In the genomic region with DNA sequence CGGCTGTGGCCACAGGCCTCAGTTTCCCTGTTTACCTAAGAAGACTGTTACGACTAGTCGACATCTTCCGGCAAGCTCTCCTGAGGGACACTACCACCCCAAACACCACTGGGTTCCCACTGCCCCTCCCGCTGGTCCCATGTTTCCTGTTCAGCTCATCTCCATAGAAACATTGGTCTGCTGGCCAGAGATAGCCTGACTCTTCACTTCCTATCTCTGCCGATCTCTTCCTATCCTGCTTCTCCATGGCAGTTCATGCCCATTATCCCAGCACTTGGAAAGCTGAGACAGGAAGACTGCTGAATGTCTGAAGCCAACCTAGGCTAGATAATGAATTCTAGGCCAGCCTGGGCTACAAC, we compare ENCODE assay signal across 8 mouse cellular contexts. TPM values are rescaled to one million over a fixed set of nuclear protein-coding genes. Genes with fewer than 3 reads are reported as not detected.
DNase-seq lines count a peak whose midpoint lies in the region; ATAC-seq and TF ChIP-seq lines count a peak whose summit lies in the region.

No protein-coding gene starts in this region.

- no peak overlapping the region for H3K4me2 ChIP-seq in kidney, postnatal 0 days (ENCODE audit: low read length)
- H3K4me2 ChIP-seq in forebrain, embryonic 12.5 days, result no peak overlapping the region
- H3K4me2 ChIP-seq in limb, embryonic 15.5 days, result no peak overlapping the region
- H3K4me2 ChIP-seq in neural tube, embryonic 12.5 days (replicated peaks), result peak overlapping the region; percentile 7; the same call in 1 of the 2 replicates

- H3K9me3 ChIP-seq in kidney, postnatal 0 days (replicated peaks; ENCODE audit: low read length), result no peaks in the 10 kb centered on the region
- no peaks in the 10 kb centered on the region for H3K9me3 ChIP-seq in forebrain, embryonic 12.5 days
- no peaks in the 10 kb centered on the region for H3K9me3 ChIP-seq in limb, embryonic 15.5 days
- H3K9me3 ChIP-seq in neural tube, embryonic 12.5 days, result no peaks in the 10 kb centered on the region

- peaks cover 39% of the 10 kb centered on the region for H3K4me1 ChIP-seq in kidney, postnatal 0 days (replicated peaks; ENCODE audit: insufficient read depth, low read length)
- H3K4me1 ChIP-seq in forebrain, embryonic 12.5 days, result peaks cover 49% of the 10 kb centered on the region
- peaks cover 57% of the 10 kb centered on the region for H3K4me1 ChIP-seq in limb, embryonic 15.5 days
- H3K4me1 ChIP-seq in neural tube, embryonic 12.5 days, result peaks cover 59% of the 10 kb centered on the region

- no peak overlapping the region for H3K4me3 ChIP-seq in kidney, postnatal 0 days (replicated peaks; ENCODE audit: low read depth, low read length)
- no peak overlapping the region for H3K4me3 ChIP-seq in forebrain, embryonic 12.5 days (replicated peaks)
- H3K4me3 ChIP-seq in limb, embryonic 15.5 days, result no peak overlapping the region
- no peak overlapping the region for H3K4me3 ChIP-seq in neural tube, embryonic 12.5 days

- WGBS in kidney, postnatal 0 days, result 60% methylated on average over 6 of the region's 6 CpGs
- WGBS in forebrain, embryonic 12.5 days, result 83% methylated on average over 6 of the region's 6 CpGs
- WGBS in limb, embryonic 15.5 days, result 73% methylated on average over 6 of the region's 6 CpGs
- WGBS in neural tube, embryonic 12.5 days, result 82% methylated on average over 6 of the region's 6 CpGs

- DNase-seq in kidney, postnatal 0 days (ENCODE audit: low spot score), result no peak
- no peak for DNase-seq in kidney, postnatal 10 days
- no peak for DNase-seq in spleen, postnatal 14 days (ENCODE audit: low spot score in 2 of 2)
- DNase-seq in layer of hippocampus, postnatal 25 days (ENCODE audit: extremely low spot score in 1 of 2, low spot score in 1 of 2), result no peak
- no peak for DNase-seq in retina, embryonic 14.5 days (ENCODE audit: low spot score)

- TF ChIP-seq CTCF in kidney, postnatal 0 days (IDR thresholded peaks at IDR 0.05; ENCODE audit: low read depth), result no peak

- no peaks in the 10 kb centered on the region for H3K27me3 ChIP-seq in kidney, postnatal 0 days (ENCODE audit: insufficient read depth, low read length)
- H3K27me3 ChIP-seq in forebrain, embryonic 12.5 days, result no peaks in the 10 kb centered on the region
- no peaks in the 10 kb centered on the region for H3K27me3 ChIP-seq in limb, embryonic 15.5 days
- H3K27me3 ChIP-seq in neural tube, embryonic 12.5 days (replicated peaks), result no peaks in the 10 kb centered on the region

- H3K36me3 ChIP-seq in kidney, postnatal 0 days (ENCODE audit: insufficient read depth, low read length), result no peaks in the 10 kb centered on the region
- no peaks in the 10 kb centered on the region for H3K36me3 ChIP-seq in forebrain, embryonic 12.5 days (replicated peaks)
- H3K36me3 ChIP-seq in limb, embryonic 15.5 days, result no peaks in the 10 kb centered on the region; the same call in 1 of the 2 replicates
- H3K36me3 ChIP-seq in neural tube, embryonic 12.5 days, result no peaks in the 10 kb centered on the region

- ATAC-seq in kidney, postnatal 0 days (replicated peaks; ENCODE audit: low FRiP score, low read depth), result no peak
- no peak for ATAC-seq in forebrain, embryonic 12.5 days (ENCODE audit: low FRiP score)
- ATAC-seq in limb, embryonic 15.5 days (ENCODE audit: insufficient number of reproducible peaks, low FRiP score, low TSS enrichment, low read depth), result no peak
- ATAC-seq in neural tube, embryonic 12.5 days (ENCODE audit: low FRiP score, low read depth), result no peak

- H3K27ac ChIP-seq in kidney, postnatal 0 days, result peak overlapping the region; percentile 62; the same call in 1 of the 2 replicates
- peak overlapping the region; percentile 54 for H3K27ac ChIP-seq in forebrain, embryonic 12.5 days
- H3K27ac ChIP-seq in limb, embryonic 15.5 days, result peak overlapping the region; percentile 33; the same call in 1 of the 2 replicates
- no peak overlapping the region for H3K27ac ChIP-seq in neural tube, embryonic 12.5 days

- no peak overlapping the region for H3K9ac ChIP-seq in kidney, postnatal 0 days (ENCODE audit: low read depth, low read length)
- no peak overlapping the region for H3K9ac ChIP-seq in forebrain, embryonic 12.5 days
- H3K9ac ChIP-seq in limb, embryonic 15.5 days, result no peak overlapping the region
- peak overlapping the region; percentile 3; the same call in 1 of the 2 replicates for H3K9ac ChIP-seq in neural tube, embryonic 12.5 days

RNA-seq across cellular contexts. Expression of a gene that starts 2.6 kb away (rescaled TPM):
- polyA plus RNA-seq in kidney, postnatal 0 days (2015; fragmentation: Nextera tagmentation; extraction: Ambion mirVana), result 0.12 TPM in 1 of 2 replicates, not detected in the other
- 0.46 and 0.52 TPM in 2 replicates for polyA plus RNA-seq in forebrain, embryonic 12.5 days (2016; fragmentation: Nextera tagmentation; extraction: Ambion mirVana)
- 0.45 TPM in 2 replicates for polyA plus RNA-seq in limb, embryonic 15.5 days (2015; fragmentation: Nextera tagmentation; extraction: Ambion mirVana)
- polyA plus RNA-seq in neural tube, embryonic 12.5 days (2016; fragmentation: Nextera tagmentation; extraction: Ambion mirVana), result 0.29 and 0.32 TPM in 2 replicates
- not detected for total RNA-seq in layer of hippocampus, postnatal 25 days (2021)

RNA-seq across cellular contexts. Expression of a gene that starts 16.0 kb away (rescaled TPM):
- 639 and 693 TPM in 2 replicates for polyA plus RNA-seq in kidney, postnatal 0 days (2015; fragmentation: Nextera tagmentation; extraction: Ambion mirVana)
- polyA plus RNA-seq in forebrain, embryonic 12.5 days (2016; fragmentation: Nextera tagmentation; extraction: Ambion mirVana), result 834 and 889 TPM in 2 replicates
- polyA plus RNA-seq in limb, embryonic 15.5 days (2015; fragmentation: Nextera tagmentation; extraction: Ambion mirVana), result 899 and 1,046 TPM in 2 replicates
- polyA plus RNA-seq in neural tube, embryonic 12.5 days (2016; fragmentation: Nextera tagmentation; extraction: Ambion mirVana), result 774 and 775 TPM in 2 replicates
- total RNA-seq in layer of hippocampus, postnatal 25 days (2021), result 10 to 100 TPM; 25.5 to 33.2 TPM

RNA-seq across cellular contexts. Expression of a gene that starts 21.1 kb away (rescaled TPM):
- polyA plus RNA-seq in kidney, postnatal 0 days (2015; fragmentation: Nextera tagmentation; extraction: Ambion mirVana), result 0.22 TPM in 1 of 2 replicates, not detected in the other
- 0.31 and 0.72 TPM in 2 replicates for polyA plus RNA-seq in forebrain, embryonic 12.5 days (2016; fragmentation: Nextera tagmentation; extraction: Ambion mirVana)
- 0.20 and 0.29 TPM in 2 replicates for polyA plus RNA-seq in limb, embryonic 15.5 days (2015; fragmentation: Nextera tagmentation; extraction: Ambion mirVana)
- 0.50 and 0.96 TPM in 2 replicates for polyA plus RNA-seq in neural tube, embryonic 12.5 days (2016; fragmentation: Nextera tagmentation; extraction: Ambion mirVana)
- 10 to 100 TPM; 21.5 to 26.1 TPM for total RNA-seq in layer of hippocampus, postnatal 25 days (2021)

RNA-seq across cellular contexts. Expression of a gene that starts 27.5 kb away (rescaled TPM):
- 32.1 and 32.4 TPM in 2 replicates for polyA plus RNA-seq in kidney, postnatal 0 days (2015; fragmentation: Nextera tagmentation; extraction: Ambion mirVana)
- 24.4 and 28.5 TPM in 2 replicates for polyA plus RNA-seq in forebrain, embryonic 12.5 days (2016; fragmentation: Nextera tagmentation; extraction: Ambion mirVana)
- 30.9 and 35.9 TPM in 2 replicates for polyA plus RNA-seq in limb, embryonic 15.5 days (2015; fragmentation: Nextera tagmentation; extraction: Ambion mirVana)
- 36.0 and 41.6 TPM in 2 replicates for polyA plus RNA-seq in neural tube, embryonic 12.5 days (2016; fragmentation: Nextera tagmentation; extraction: Ambion mirVana)
- 100 to 1,000 TPM; 479 to 537 TPM for total RNA-seq in layer of hippocampus, postnatal 25 days (2021)
